Mouse (Mus musculus) layer of hippocampus, adult 9-10 months (tissue): ENCODE measurements around the gene Musk.
"Not testable (repeated sequence)": the region's sequence is repeated elsewhere in the genome, so short reads cannot be mapped to it uniquely, and the experiment has no call there.

ENCODE experiments used
- DNase-seq: peaks from one replicate; pipeline ENCODE4 v3.0.0; 2022; ENCODE audit warnings: low spot score

Musk gene

GRCm38 (mm10) chr4:58285687-58286086 is at the start of gene Musk:
Gene Musk, plus strand, starts transcription at chr4:58285960.
- DNase-seq: no peak

GRCm38 (mm10) chr4:58240416-58240815 is 45.3 kb upstream of the Musk start:
- DNase-seq: no peak

GRCm38 (mm10) chr4:58245544-58245943 is 40.2 kb upstream of the Musk start:
- DNase-seq: no peak

GRCm38 (mm10) chr4:58252381-58252780 is 33.4 kb upstream of the Musk start:
- DNase-seq: no peak

- DNase-seq: peak; percentile 55
Observed at GRCm38 (mm10) chr4:58253410-58253809, 32.4 kb upstream of the Musk start.

- not testable (repeated sequence) for DNase-seq
Observed at GRCm38 (mm10) chr4:58260767-58261166, 25.0 kb upstream of the Musk start.

GRCm38 (mm10) chr4:58266294-58266693 is 19.5 kb upstream of the Musk start:
- DNase-seq: no peak

- DNase-seq: no peak
Observed at GRCm38 (mm10) chr4:58268897-58269542, 16.7 kb upstream of the Musk start.

- no peak for DNase-seq
Observed at GRCm38 (mm10) chr4:58269961-58270360, 15.8 kb upstream of the Musk start.

- DNase-seq: no peak
Observed at GRCm38 (mm10) chr4:58270956-58271355, 14.8 kb upstream of the Musk start.

GRCm38 (mm10) chr4:58271504-58272162 is 14.1 kb upstream of the Musk start:
- DNase-seq: no peak

- DNase-seq: no peak
Observed at GRCm38 (mm10) chr4:58275261-58275895, 10.4 kb upstream of the Musk start.

- DNase-seq: no peak
Observed at GRCm38 (mm10) chr4:58278368-58278767, 7.4 kb upstream of the Musk start.

GRCm38 (mm10) chr4:58280121-58280520 is 5.6 kb upstream of the Musk start:
- DNase-seq: no peak

GRCm38 (mm10) chr4:58286368-58287090 is 769 bp downstream of the Musk start:
- DNase-seq: no peak

GRCm38 (mm10) chr4:58288753-58289152 is 3.0 kb downstream of the Musk start:
- no peak for DNase-seq

- no peak for DNase-seq
Observed at GRCm38 (mm10) chr4:58291828-58292227, 6.1 kb downstream of the Musk start.

GRCm38 (mm10) chr4:58293099-58293498 is 7.3 kb downstream of the Musk start:
- DNase-seq: no peak

GRCm38 (mm10) chr4:58303862-58304261 is 18.1 kb downstream of the Musk start:
- DNase-seq: no peak

- DNase-seq: no peak
Observed at GRCm38 (mm10) chr4:58304564-58304963, 18.8 kb downstream of the Musk start.

GRCm38 (mm10) chr4:58307421-58307820 is 21.7 kb downstream of the Musk start:
- DNase-seq: no peak

- DNase-seq: no peak
Observed at GRCm38 (mm10) chr4:58313344-58313743, 27.6 kb downstream of the Musk start.
